Mouse (Mus musculus): ENCODE results near the gene Gng10.

Gene Gng10

GRCm38 (mm10) chr4:59015181-59015580, 19.7 kb upstream of the Gng10 start:
- DNase-seq (ENCODE audit: low spot score) = no peak

GRCm38 (mm10) chr4:59016922-59017321, 18.0 kb upstream of the Gng10 start:
- DNase-seq (ENCODE audit: low spot score) = no peak

GRCm38 (mm10) chr4:59034325-59034917, 467 bp upstream of the Gng10 start:
- no peak for DNase-seq (ENCODE audit: low spot score)

GRCm38 (mm10) chr4:59035786-59036350, 980 bp downstream of the Gng10 start:
- no peak for DNase-seq (ENCODE audit: low spot score)

- DNase-seq (ENCODE audit: low spot score) = peak; percentile 58
Observed at GRCm38 (mm10) chr4:59036490-59037127, 1.7 kb downstream of the Gng10 start.

GRCm38 (mm10) chr4:59037525-59037924, 2.6 kb downstream of the Gng10 start:
- no peak for DNase-seq (ENCODE audit: low spot score)

- no peak for DNase-seq (ENCODE audit: low spot score)
Observed at GRCm38 (mm10) chr4:59040397-59041287, 5.8 kb downstream of the Gng10 start.

- DNase-seq (ENCODE audit: low spot score) = no peak
Observed at GRCm38 (mm10) chr4:59043074-59043473, 8.2 kb downstream of the Gng10 start.

- no peak for DNase-seq (ENCODE audit: low spot score)
Observed at GRCm38 (mm10) chr4:59043891-59044290, 9.0 kb downstream of the Gng10 start.

- DNase-seq (ENCODE audit: low spot score) = no peak
Observed at GRCm38 (mm10) chr4:59047222-59047621, 12.3 kb downstream of the Gng10 start.

GRCm38 (mm10) chr4:59051081-59051480, 16.2 kb downstream of the Gng10 start:
- no peak for DNase-seq (ENCODE audit: low spot score)

GRCm38 (mm10) chr4:59057929-59058328, 23.0 kb downstream of the Gng10 start:
- DNase-seq (ENCODE audit: low spot score) = no peak

GRCm38 (mm10) chr4:59062526-59062925, 27.6 kb downstream of the Gng10 start:
- DNase-seq (ENCODE audit: low spot score) = no peak

- no peak for DNase-seq (ENCODE audit: low spot score)
Observed at GRCm38 (mm10) chr4:59069276-59069675, 34.4 kb downstream of the Gng10 start.

- no peak for DNase-seq (ENCODE audit: low spot score)
Observed at GRCm38 (mm10) chr4:59083430-59083829, 48.5 kb downstream of the Gng10 start.

- no peak for DNase-seq (ENCODE audit: low spot score)
Observed at GRCm38 (mm10) chr4:59089391-59089790, 54.5 kb downstream of the Gng10 start.
